Mouse (Mus musculus): Measurements from ENCODE around the gene Jpt1. TPM values are rescaled to one million over a fixed set of nuclear protein-coding genes. Genes with fewer than 3 reads are reported as not detected.

The Jpt1 gene
- total RNA-seq, 1 experiment, result 205 TPM

GRCm38 (mm10) chr11:115511121-115511520, 3.1 kb downstream of the Jpt1 start:
- H3K9ac ChIP-seq (ENCODE audit: insufficient read depth, low read depth, low read length, poor library complexity, severe bottlenecking), result no peak overlapping the region
- TF ChIP-seq CHD2 (IDR thresholded peaks at IDR 0.05; ENCODE audit: low read depth, low read length), result no peak
- TF ChIP-seq MAFK (IDR thresholded peaks at IDR 0.05; ENCODE audit: insufficient read depth, low read depth, low read length), result no peak
- no peak for TF ChIP-seq HCFC1 (IDR thresholded peaks at IDR 0.05; ENCODE audit: borderline replicate concordance, insufficient read depth, low read length)
- TF ChIP-seq ZNF384 (IDR thresholded peaks at IDR 0.05; ENCODE audit: low read depth, low read length), result no peak
- no peak for TF ChIP-seq ZC3H11A (IDR thresholded peaks at IDR 0.05; ENCODE audit: borderline replicate concordance, low read depth, low read length)
- H3K9me3 ChIP-seq (ENCODE audit: control insufficient read depth, insufficient read depth, low read depth, low read length), result no peaks in the 10 kb centered on the region
- peaks cover 12 to 26% of the 10 kb centered on the region in 2 experiments; a peak in 3 of 4 replicates for H3K4me1 ChIP-seq (ENCODE audit: control insufficient read depth in 2 of 2, insufficient read depth in 2 of 2, low read length in 2 of 2, poor library complexity in 1 of 2)
- H3K27ac ChIP-seq (ENCODE audit: insufficient read depth, low read depth, low read length, poor library complexity, severe bottlenecking), result no peak overlapping the region
- DNase-seq (ENCODE audit: low read depth, low spot score), result no peak
- in situ Hi-C loops (cut with MboI; ENCODE audit: low sequenced_read_pairs in 2 of 2, unreplicated experiment in 2 of 2), result no loop called here
- peaks cover 4% of the 10 kb centered on the region; the same call in 1 of the 2 replicates for H3K36me3 ChIP-seq (ENCODE audit: control insufficient read depth, insufficient read depth, low read length, poor library complexity, severe bottlenecking)
- no peak overlapping the region for H3K4me3 ChIP-seq (ENCODE audit: insufficient read depth in 1 of 2, low read depth in 1 of 2, low read length in 2 of 2, poor library complexity in 1 of 2, severe bottlenecking in 1 of 2)

- Histone ChIP-seq H3K27ac (ENCODE audit: insufficient read depth, low read depth, low read length, poor library complexity, severe bottlenecking) (no peak overlapping the region), H3K4me3 (ENCODE audit: insufficient read depth in 1 of 2, low read depth in 1 of 2, low read length in 2 of 2, poor library complexity in 1 of 2, severe bottlenecking in 1 of 2) (no peak overlapping the region), H3K36me3 (ENCODE audit: control insufficient read depth, insufficient read depth, low read length, poor library complexity, severe bottlenecking) (peaks cover 4% of the 10 kb centered on the region; the same call in 1 of the 2 replicates), H3K9ac (ENCODE audit: insufficient read depth, low read depth, low read length, poor library complexity, severe bottlenecking) (no peak overlapping the region), H3K9me3 (ENCODE audit: control insufficient read depth, insufficient read depth, low read depth, low read length) (no peaks in the 10 kb centered on the region), H3K4me1 (ENCODE audit: control insufficient read depth in 2 of 2, insufficient read depth in 2 of 2, low read length in 2 of 2, poor library complexity in 1 of 2) (peaks cover 12 to 26% of the 10 kb centered on the region in 2 experiments; a peak in 3 of 4 replicates)
- DNase-seq (ENCODE audit: low read depth, low spot score), result no peak
- TF ChIP-seq MAFK (IDR thresholded peaks at IDR 0.05; ENCODE audit: insufficient read depth, low read depth, low read length) (no peak), HCFC1 (IDR thresholded peaks at IDR 0.05; ENCODE audit: borderline replicate concordance, insufficient read depth, low read length) (no peak), ZC3H11A (IDR thresholded peaks at IDR 0.05; ENCODE audit: borderline replicate concordance, low read depth, low read length) (no peak), ZNF384 (IDR thresholded peaks at IDR 0.05; ENCODE audit: low read depth, low read length) (no peak), CHD2 (IDR thresholded peaks at IDR 0.05; ENCODE audit: low read depth, low read length) (no peak)
- in situ Hi-C loops (cut with MboI; ENCODE audit: low sequenced_read_pairs in 2 of 2, unreplicated experiment in 2 of 2), result no loop called here
These were observed 3.7 kb downstream of the Jpt1 start for GRCm38 (mm10) chr11:115510507-115510888.

- in situ Hi-C loops (cut with MboI; ENCODE audit: low sequenced_read_pairs in 2 of 2, unreplicated experiment in 2 of 2), result no loop called here
- no peak overlapping the region for H3K27ac ChIP-seq (ENCODE audit: insufficient read depth, low read depth, low read length, poor library complexity, severe bottlenecking)
- H3K9me3 ChIP-seq (ENCODE audit: control insufficient read depth, insufficient read depth, low read depth, low read length), result no peaks in the 10 kb centered on the region
- peaks cover 4% of the 10 kb centered on the region; the same call in 1 of the 2 replicates for H3K36me3 ChIP-seq (ENCODE audit: control insufficient read depth, insufficient read depth, low read length, poor library complexity, severe bottlenecking)
- peaks cover 12 to 23% of the 10 kb centered on the region in 2 experiments; a peak in 3 of 4 replicates for H3K4me1 ChIP-seq (ENCODE audit: control insufficient read depth in 2 of 2, insufficient read depth in 2 of 2, low read length in 2 of 2, poor library complexity in 1 of 2)
- DNase-seq (ENCODE audit: low read depth, low spot score), result no peak
- TF ChIP-seq MAFK (IDR thresholded peaks at IDR 0.05; ENCODE audit: insufficient read depth, low read depth, low read length), result no peak
- TF ChIP-seq ZNF384 (IDR thresholded peaks at IDR 0.05; ENCODE audit: low read depth, low read length), result no peak
- no peak for TF ChIP-seq ZC3H11A (IDR thresholded peaks at IDR 0.05; ENCODE audit: borderline replicate concordance, low read depth, low read length)
- no peak for TF ChIP-seq HCFC1 (IDR thresholded peaks at IDR 0.05; ENCODE audit: borderline replicate concordance, insufficient read depth, low read length)
- no peak for TF ChIP-seq CHD2 (IDR thresholded peaks at IDR 0.05; ENCODE audit: low read depth, low read length)
- H3K4me3 ChIP-seq (ENCODE audit: insufficient read depth in 1 of 2, low read depth in 1 of 2, low read length in 2 of 2, poor library complexity in 1 of 2, severe bottlenecking in 1 of 2), result no peak overlapping the region
- peak overlapping the region; percentile 8; the same call in 1 of the 2 replicates for H3K9ac ChIP-seq (ENCODE audit: insufficient read depth, low read depth, low read length, poor library complexity, severe bottlenecking)
These were observed 4.2 kb downstream of the Jpt1 start for GRCm38 (mm10) chr11:115509773-115510506.

GRCm38 (mm10) chr11:115508061-115508460, 6.1 kb downstream of the Jpt1 start:
- in situ Hi-C loops (cut with MboI; ENCODE audit: low sequenced_read_pairs in 2 of 2, unreplicated experiment in 2 of 2), result no loop called here
- TF ChIP-seq MAFK (IDR thresholded peaks at IDR 0.05; ENCODE audit: insufficient read depth, low read depth, low read length) (no peak), ZC3H11A (IDR thresholded peaks at IDR 0.05; ENCODE audit: borderline replicate concordance, low read depth, low read length) (no peak), ZNF384 (IDR thresholded peaks at IDR 0.05; ENCODE audit: low read depth, low read length) (no peak), CHD2 (IDR thresholded peaks at IDR 0.05; ENCODE audit: low read depth, low read length) (no peak), HCFC1 (IDR thresholded peaks at IDR 0.05; ENCODE audit: borderline replicate concordance, insufficient read depth, low read length) (no peak)
- Histone ChIP-seq H3K9me3 (ENCODE audit: control insufficient read depth, insufficient read depth, low read depth, low read length) (no peaks in the 10 kb centered on the region), H3K4me1 (ENCODE audit: control insufficient read depth in 2 of 2, insufficient read depth in 2 of 2, low read length in 2 of 2, poor library complexity in 1 of 2) (peaks cover 12 to 30% of the 10 kb centered on the region in 2 experiments; a peak in 3 of 4 replicates), H3K9ac (ENCODE audit: insufficient read depth, low read depth, low read length, poor library complexity, severe bottlenecking) (no peak overlapping the region), H3K36me3 (ENCODE audit: control insufficient read depth, insufficient read depth, low read length, poor library complexity, severe bottlenecking) (peaks cover 8% of the 10 kb centered on the region; the same call in 1 of the 2 replicates), H3K4me3 (ENCODE audit: insufficient read depth in 1 of 2, low read depth in 1 of 2, low read length in 2 of 2, poor library complexity in 1 of 2, severe bottlenecking in 1 of 2) (no peak overlapping the region), H3K27ac (ENCODE audit: insufficient read depth, low read depth, low read length, poor library complexity, severe bottlenecking) (no peak overlapping the region)
- DNase-seq (ENCODE audit: low read depth, low spot score), result no peak
